Mouse (Mus musculus): Measurements from ENCODE around the gene Ngf.

Gene Ngf

GRCm38 (mm10) chr3:102469713-102470448 is at the start of gene Ngf:
Gene Ngf (plus strand): TSS chr3:102469919.
- TF ChIP-seq GATA4 (IDR thresholded peaks at IDR 0.05; ENCODE audit: insufficient replicate concordance, low read length), result no peak

DNA sequence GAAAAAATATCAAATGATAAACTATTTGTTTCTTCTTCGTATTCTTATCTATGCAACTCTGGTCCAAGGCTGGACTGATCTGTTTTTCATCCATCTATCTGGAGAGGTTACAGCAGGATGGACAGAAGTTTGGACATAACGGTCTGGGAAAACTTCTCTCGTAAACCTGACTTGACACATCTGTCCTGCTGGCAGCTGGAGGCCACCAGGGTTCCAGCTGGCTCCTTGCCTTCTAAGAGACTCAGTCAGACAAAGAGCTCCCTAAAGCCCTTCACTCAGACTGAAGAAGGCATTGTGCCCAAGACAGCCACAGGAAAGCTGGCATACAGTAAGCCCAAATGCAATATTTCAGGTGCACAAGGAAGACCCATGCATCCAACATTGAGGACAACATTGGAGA is 24.2 kb upstream of the Ngf start:
- TF ChIP-seq GATA4 (IDR thresholded peaks at IDR 0.05; ENCODE audit: insufficient replicate concordance, low read length), result no peak; the same call in 1 of the 2 replicates

DNA sequence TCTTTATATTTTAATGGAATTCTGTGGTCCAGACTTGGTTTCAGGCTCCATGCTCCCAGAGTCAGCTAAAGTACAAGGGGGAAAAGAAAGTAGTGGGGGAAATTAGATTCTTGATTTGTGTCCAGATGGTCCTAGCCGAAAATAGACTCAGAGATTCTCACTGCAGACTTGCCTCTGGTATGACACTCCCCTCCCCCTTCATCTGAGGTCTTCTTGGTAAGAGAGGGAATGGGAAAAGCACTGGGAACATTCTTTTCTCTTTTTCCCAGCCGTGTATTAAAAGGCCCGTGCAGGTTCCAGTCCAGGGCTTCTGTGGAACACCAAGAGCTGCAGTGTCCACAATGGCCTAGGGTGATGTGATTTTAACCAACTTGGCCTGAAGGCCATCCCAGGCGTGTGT is 23.0 kb upstream of the Ngf start:
- no peak for TF ChIP-seq GATA4 (IDR thresholded peaks at IDR 0.05; ENCODE audit: insufficient replicate concordance, low read length)

- TF ChIP-seq GATA4 (IDR thresholded peaks at IDR 0.05; ENCODE audit: insufficient replicate concordance, low read length), result no peak
Observed at GRCm38 (mm10) chr3:102454566-102454965, 15.2 kb upstream of the Ngf start.

DNA sequence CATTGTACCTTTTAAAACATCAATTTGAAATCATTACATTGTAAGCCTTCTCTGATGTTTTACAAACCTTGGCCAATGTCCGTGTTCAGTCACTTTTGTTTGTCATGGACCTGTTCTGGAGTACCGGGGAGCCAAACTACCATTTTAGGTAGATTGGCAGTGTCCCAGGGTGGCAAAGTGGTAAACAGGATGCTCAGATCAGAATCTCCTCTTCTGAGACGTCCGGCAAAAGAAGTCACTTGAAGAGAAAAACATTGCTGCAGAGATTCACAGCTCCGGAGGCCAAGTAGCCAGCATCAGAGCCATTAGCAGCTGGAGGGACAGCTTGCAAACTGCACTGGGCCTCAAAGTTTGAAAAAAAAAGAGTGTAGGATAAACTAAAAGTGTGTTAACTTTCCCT is 9.2 kb upstream of the Ngf start:
- TF ChIP-seq GATA4 (IDR thresholded peaks at IDR 0.05; ENCODE audit: insufficient replicate concordance, low read length), result no peak

DNA sequence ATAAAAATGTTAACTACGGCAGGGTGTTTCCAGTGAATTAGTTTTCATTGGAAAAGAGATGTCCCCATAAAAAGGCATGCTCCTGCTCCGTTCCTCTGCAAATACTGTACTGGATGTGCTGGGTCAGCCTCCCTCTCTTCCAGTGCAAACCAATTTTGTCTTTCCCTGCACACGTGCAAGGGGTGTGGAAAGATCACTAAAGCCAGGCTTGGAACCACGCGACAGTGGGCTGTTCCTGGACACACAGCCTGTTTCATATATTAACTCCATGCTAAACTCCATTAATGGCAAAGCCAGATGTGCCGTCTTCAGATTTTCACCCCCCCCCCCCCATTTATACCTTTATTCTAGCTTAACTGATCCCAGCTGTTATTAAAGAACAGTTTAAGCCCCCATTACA is 8.7 kb upstream of the Ngf start:
- TF ChIP-seq GATA4 (IDR thresholded peaks at IDR 0.05; ENCODE audit: insufficient replicate concordance, low read length), result no peak

GRCm38 (mm10) chr3:102462703-102463336 is 6.9 kb upstream of the Ngf start:
- no peak for TF ChIP-seq GATA4 (IDR thresholded peaks at IDR 0.05; ENCODE audit: insufficient replicate concordance, low read length)

GRCm38 (mm10) chr3:102463339-102463738 is 6.4 kb upstream of the Ngf start:
- no peak for TF ChIP-seq GATA4 (IDR thresholded peaks at IDR 0.05; ENCODE audit: insufficient replicate concordance, low read length)

- TF ChIP-seq GATA4 (IDR thresholded peaks at IDR 0.05; ENCODE audit: insufficient replicate concordance, low read length), result no peak
Observed at GRCm38 (mm10) chr3:102466587-102466986, 3.1 kb upstream of the Ngf start.

- no peak for TF ChIP-seq GATA4 (IDR thresholded peaks at IDR 0.05; ENCODE audit: insufficient replicate concordance, low read length)
Observed at GRCm38 (mm10) chr3:102467121-102467520, 2.6 kb upstream of the Ngf start.

- TF ChIP-seq GATA4 (IDR thresholded peaks at IDR 0.05; ENCODE audit: insufficient replicate concordance, low read length), result no peak
Observed at GRCm38 (mm10) chr3:102471251-102471650, 1.5 kb downstream of the Ngf start.

GRCm38 (mm10) chr3:102471799-102472198 is 2.1 kb downstream of the Ngf start:
- no peak for TF ChIP-seq GATA4 (IDR thresholded peaks at IDR 0.05; ENCODE audit: insufficient replicate concordance, low read length)

DNA sequence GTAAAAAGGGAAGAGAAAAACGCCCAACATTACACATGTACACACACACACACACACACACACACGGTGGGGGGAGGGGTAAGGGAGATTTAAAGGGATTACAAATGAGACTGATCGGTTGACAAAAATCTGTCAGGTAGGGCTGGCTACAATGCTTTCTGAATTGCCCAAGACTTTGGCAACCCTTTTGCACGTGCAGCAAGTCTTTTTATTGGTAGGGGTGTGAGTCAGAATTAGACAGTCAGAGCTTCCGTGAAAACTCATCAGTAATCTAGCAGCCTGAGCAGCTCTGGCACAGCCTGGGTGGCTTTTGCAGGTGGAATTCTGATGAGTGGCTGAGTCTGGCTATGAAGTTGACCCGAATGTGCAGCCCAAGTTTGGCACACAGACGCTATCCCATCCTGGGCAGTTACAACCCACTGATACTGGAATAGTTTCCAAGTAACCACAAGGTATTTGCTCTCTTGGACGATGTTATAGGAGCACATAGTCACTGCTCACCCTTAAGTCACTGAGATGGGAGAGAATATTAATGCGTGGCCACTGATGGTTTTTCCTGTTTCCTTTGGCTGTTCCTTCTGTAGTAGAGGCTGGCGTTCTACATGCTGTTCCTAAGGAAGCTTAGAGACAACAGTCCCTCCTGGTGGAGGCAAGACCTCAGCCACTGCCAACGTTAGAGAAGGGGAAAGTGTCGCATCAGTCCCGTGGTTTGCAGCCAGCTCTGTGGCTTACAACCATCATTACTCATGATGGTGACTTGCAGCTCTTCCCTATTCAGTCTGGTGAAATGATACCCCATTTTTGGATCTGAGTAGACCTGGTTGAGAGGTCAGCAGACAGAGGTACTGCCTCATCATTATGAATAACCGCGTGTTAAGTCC is 4.8 kb downstream of the Ngf start:
- TF ChIP-seq GATA4 (IDR thresholded peaks at IDR 0.05; ENCODE audit: insufficient replicate concordance, low read length), result no peak

- TF ChIP-seq GATA4 (IDR thresholded peaks at IDR 0.05; ENCODE audit: insufficient replicate concordance, low read length), result no peak
Observed at GRCm38 (mm10) chr3:102477917-102478694, 8.4 kb downstream of the Ngf start.
